Mouse (Mus musculus) small intestine, adult 2 months (tissue): ENCODE measurements at regions not wholly inside any gene's neighbourhood (a gene's known extent, or its start where the extent isn't known, plus 50 kb on each side); places are given as distances from the start of the nearest gene placed in this dataset.

ENCODE experiments used
- H3K27ac ChIP-seq: fragments of 200-500 bp; 2 replicates; pipeline ENCODE4 v1.5.1; 2012; ENCODE audit warnings: low read depth, low read length, control low read depth, inconsistent platforms; ENCODE audit not compliant: insufficient read depth
- H3K27me3 ChIP-seq: fragments of 200-500 bp; 2 replicates; pipeline ENCODE4 v1.6.1; 2012; ENCODE audit warnings: mild to moderate bottlenecking, moderate library complexity, low read length, inconsistent platforms; ENCODE audit not compliant: control insufficient read depth, insufficient read depth
- H3K36me3 ChIP-seq: fragments of 200-500 bp; 2 replicates; pipeline ENCODE4 v1.6.1; 2012; ENCODE audit warnings: mild to moderate bottlenecking, low read length, control low read depth, inconsistent platforms; ENCODE audit not compliant: control insufficient read depth, insufficient read depth
- H3K4me1 ChIP-seq: fragments of 200-500 bp; 2 replicates; pipeline ENCODE4 v1.6.1; 2012; ENCODE audit warnings: low read length, inconsistent platforms, mixed read lengths; ENCODE audit not compliant: control insufficient read depth, insufficient read depth, insufficient read length
- H3K4me3 ChIP-seq: fragments of 200-500 bp; 2 replicates; pipeline ENCODE4 v1.5.1; 2012; ENCODE audit warnings: low read depth, mild to moderate bottlenecking, control low read depth, inconsistent platforms, low read length, moderate library complexity
- CTCF ChIP-seq: fragments of 200-500 bp; IDR thresholded peaks from 2 replicates; pipeline ENCODE4 v1.5.1; 2012; ENCODE audit warnings: low read depth, mild to moderate bottlenecking, control low read depth, inconsistent platforms, low read length, moderate library complexity, mixed read lengths; ENCODE audit not compliant: insufficient replicate concordance, insufficient read length; ENCODE audit errors: extremely low read depth
- POLR2A ChIP-seq: fragments of 200-500 bp; IDR thresholded peaks from 2 replicates; pipeline ENCODE4 v1.6.1; 2012; ENCODE audit warnings: low read depth, mild to moderate bottlenecking, control low read depth, inconsistent platforms, low read length, moderate library complexity
- WGBS: fragments of 180-500 bp; shearing (Covaris S2); methylation state at CpG from one replicate; pipeline ENCODE4 v1.1.7; 2018; 5-methylcytosine and 5-hydroxymethylcytosine counted together

GRCm38 (mm10) chr13:60237091-60237490 lies 59.9 kb upstream of the Gas1 start:
- Histone ChIP-seq H3K27ac (no peak overlapping the region), H3K27me3 (no peaks in the 10 kb centered on the region), H3K36me3 (no peaks in the 10 kb centered on the region), H3K4me1 (peaks cover 4% of the 10 kb centered on the region; the same call in 1 of the 2 replicates), H3K4me3 (no peak overlapping the region)
- TF ChIP-seq CTCF = no peak
- no peak for TF ChIP-seq POLR2A
- 71% methylated on average over 3 of the region's 3 CpGs for WGBS

- TF ChIP-seq POLR2A (no peak), CTCF (no peak)
- no peaks in the 10 kb centered on the region for H3K36me3 ChIP-seq
- WGBS = 50% methylated on average over 8 of the region's 8 CpGs
Measured at GRCm38 (mm10) chr13:60242447-60243109, 65.4 kb upstream of the Gas1 start.

GRCm38 (mm10) chr13:60243110-60243481 lies 65.9 kb upstream of the Gas1 start:
- 44% methylated on average over 4 of the region's 4 CpGs for WGBS
- TF ChIP-seq CTCF (no peak), POLR2A (no peak)

More at GRCm38 (mm10) chr13:60242447-60243109, 65.4 kb upstream of the Gas1 start:
- Histone ChIP-seq H3K27me3 (no peaks in the 10 kb centered on the region), H3K4me3 (no peak overlapping the region), H3K4me1 (peaks cover under 1% of the 10 kb centered on the region; the same call in 1 of the 2 replicates), H3K27ac (no peak overlapping the region)

GRCm38 (mm10) chr13:60255162-60255561 lies 78.0 kb upstream of the Gas1 start:
- no peak overlapping the region for H3K4me3 ChIP-seq
- no peaks in the 10 kb centered on the region for H3K27me3 ChIP-seq
- no peaks in the 10 kb centered on the region for H3K36me3 ChIP-seq
- no peak overlapping the region for H3K27ac ChIP-seq
- WGBS = 68% methylated on average over 7 of the region's 7 CpGs
- no peaks in the 10 kb centered on the region for H3K4me1 ChIP-seq
- TF ChIP-seq CTCF (no peak), POLR2A (no peak)

More at GRCm38 (mm10) chr13:60243110-60243481, 65.9 kb upstream of the Gas1 start:
- Histone ChIP-seq H3K27ac (no peak overlapping the region), H3K27me3 (no peaks in the 10 kb centered on the region), H3K4me1 (no peaks in the 10 kb centered on the region), H3K36me3 (no peaks in the 10 kb centered on the region), H3K4me3 (no peak overlapping the region)

GRCm38 (mm10) chr13:60255715-60256114 lies 78.5 kb upstream of the Gas1 start:
- TF ChIP-seq POLR2A = no peak
- TF ChIP-seq CTCF = no peak
- H3K4me1 ChIP-seq = no peaks in the 10 kb centered on the region
- no peaks in the 10 kb centered on the region for H3K36me3 ChIP-seq
- H3K27me3 ChIP-seq = no peaks in the 10 kb centered on the region
- WGBS = 52% methylated on average over 7 of the region's 7 CpGs
- H3K4me3 ChIP-seq = no peak overlapping the region
- H3K27ac ChIP-seq = no peak overlapping the region

- Histone ChIP-seq H3K36me3 (no peaks in the 10 kb centered on the region), H3K4me1 (no peaks in the 10 kb centered on the region), H3K27ac (no peak overlapping the region), H3K4me3 (no peak overlapping the region), H3K27me3 (no peaks in the 10 kb centered on the region)
- 78% methylated on average over 8 of the region's 8 CpGs for WGBS
- TF ChIP-seq POLR2A (no peak), CTCF (no peak)
Measured at GRCm38 (mm10) chr13:60256997-60257396, 79.8 kb upstream of the Gas1 start.

- H3K36me3 ChIP-seq = no peaks in the 10 kb centered on the region
- 40% methylated on average over 3 of the region's 3 CpGs for WGBS
Measured at GRCm38 (mm10) chr13:60257878-60258277, 80.7 kb upstream of the Gas1 start.

GRCm38 (mm10) chr13:60262449-60263028 lies 85.4 kb upstream of the Gas1 start:
- Histone ChIP-seq H3K27me3 (no peaks in the 10 kb centered on the region), H3K4me1 (no peaks in the 10 kb centered on the region), H3K4me3 (no peak overlapping the region), H3K36me3 (no peaks in the 10 kb centered on the region), H3K27ac (no peak overlapping the region)
- TF ChIP-seq POLR2A (no peak), CTCF (no peak)
- WGBS = 77% methylated on average over 11 of the region's 11 CpGs

More at GRCm38 (mm10) chr13:60257878-60258277, 80.7 kb upstream of the Gas1 start:
- no peaks in the 10 kb centered on the region for H3K4me1 ChIP-seq
- no peak overlapping the region for H3K4me3 ChIP-seq
- no peaks in the 10 kb centered on the region for H3K27me3 ChIP-seq
- no peak overlapping the region for H3K27ac ChIP-seq
- TF ChIP-seq CTCF = no peak
